Mouse (Mus musculus) macrophage (primary cell): ENCODE data around the gene Otud5. TPM values are rescaled to one million over a fixed set of nuclear protein-coding genes. Genes with fewer than 3 reads are reported as not detected.
"Not testable (repeated sequence)": the region's sequence is repeated elsewhere in the genome, so short reads cannot be mapped to it uniquely, and the experiment has no call there.

Experiments used
- H3K27ac ChIP-seq: fragments of 350-480 bp; formaldehyde crosslinking; 2 replicates; pipeline ENCODE4 v1.9.0; 2021
- H3K36me3 ChIP-seq: fragments of 350-480 bp; formaldehyde crosslinking; 2 replicates; pipeline ENCODE4 v1.9.0; 2021; ENCODE audit errors: inconsistent target
- H3K4me3 ChIP-seq: fragments of 350-480 bp; formaldehyde crosslinking; 2 replicates; pipeline ENCODE4 v1.9.0; 2021; ENCODE audit errors: inconsistent target
- H3K79me2 ChIP-seq: fragments of 350-480 bp; formaldehyde crosslinking; 2 replicates; pipeline ENCODE4 v1.9.0; 2021; ENCODE audit errors: inconsistent target
- WGBS: methylation state at CpG from one replicate; pipeline ENCODE4 v1.1.7; 2026; ENCODE audit warnings: inconsistent platforms; ENCODE audit not compliant: missing documents; 5-methylcytosine and 5-hydroxymethylcytosine counted together
- polyA plus RNA-seq: library from polyadenylated mRNA; stranded (reverse); fragments of 250-400 nt; gene quantifications from 3 replicates; pipeline ENCODE4 v1.2.4, GENCODE M21; 2018; ENCODE audit warnings: inconsistent platforms
- total RNA-seq, 78 experiments: library from RNA; depleted of rRNA; stranded (reverse); fragments of 250-400 nt; gene quantifications; 1 replicate in 9 of 78; 2 replicates in 24 of 78; 3 replicates in 43 of 78; 4 replicates in 2 of 78; pipeline ENCODE4 v1.2.4; 2018; ENCODE audit warnings: inconsistent platforms in 56 of 78

Otud5 gene
- 100 to 1,000 TPM; 171 to 383 (median 253) TPM for total RNA-seq (2018; cell fraction: chromatin; rRNA removed)
- total RNA-seq (2018; cell fraction: cytosol; rRNA removed) = 10 to 100 TPM; 39.6 to 70.9 (median 52.8) TPM
- 100 to 1,000 TPM; 121 to 374 (median 187) TPM for total RNA-seq (2018; cell fraction: nucleus; rRNA removed)
- polyA plus RNA-seq = 38.8 to 69.0 TPM (median 61.3 TPM) in 3 replicates

GRCm38 (mm10) chrX:7841163-7842162 lies at the start of gene Otud5:
TSS of gene Otud5 (plus strand) at chrX:7841364.
- WGBS = 23% methylated on average over 71 of the region's 74 CpGs
- H3K4me3 ChIP-seq = peak within 1 kb of the TSS; percentile 39

GRCm38 (mm10) chrX:7793361-7793760 lies 47.8 kb upstream of the Otud5 start:
- WGBS = 87% methylated on average over 2 of the region's 3 CpGs

More at GRCm38 (mm10) chrX:7841163-7842162, at the start of gene Otud5:
- H3K27ac ChIP-seq = peak within 1 kb of the TSS; percentile 64
- H3K36me3 ChIP-seq = no peaks in the 10 kb centered on the region
- peaks cover 41% of the 10 kb centered on the region for H3K79me2 ChIP-seq

GRCm38 (mm10) chrX:7795016-7795415 lies 46.1 kb upstream of the Otud5 start:
- Histone ChIP-seq H3K36me3 (no peaks in the 10 kb centered on the region), H3K4me3 (no peak overlapping the region), H3K79me2 (peaks cover 21% of the 10 kb centered on the region), H3K27ac (no peak overlapping the region)
- 76% methylated on average over 6 of the region's 7 CpGs for WGBS

More at GRCm38 (mm10) chrX:7793361-7793760, 47.8 kb upstream of the Otud5 start:
- H3K36me3 ChIP-seq = no peaks in the 10 kb centered on the region
- H3K27ac ChIP-seq = no peak overlapping the region
- H3K79me2 ChIP-seq = peaks cover 22% of the 10 kb centered on the region
- no peak overlapping the region for H3K4me3 ChIP-seq

GRCm38 (mm10) chrX:7797327-7797726 lies 43.8 kb upstream of the Otud5 start:
- no peak overlapping the region for H3K27ac ChIP-seq
- H3K36me3 ChIP-seq = no peaks in the 10 kb centered on the region
- H3K4me3 ChIP-seq = no peak overlapping the region
- 100% methylated on average over 3 of the region's 3 CpGs for WGBS
- no peaks in the 10 kb centered on the region; the same call in 1 of the 2 replicates for H3K79me2 ChIP-seq

- H3K36me3 ChIP-seq, H3K27ac ChIP-seq, H3K79me2 ChIP-seq, H3K4me3 ChIP-seq: not testable (repeated sequence)
- 80% methylated on average over 1 of the region's 2 CpGs for WGBS
Measured at GRCm38 (mm10) chrX:7802157-7802556, 39.0 kb upstream of the Otud5 start.

- peaks cover 12% of the 10 kb centered on the region; the same call in 1 of the 2 replicates for H3K36me3 ChIP-seq
- not testable (repeated sequence) for H3K27ac ChIP-seq, H3K4me3 ChIP-seq, H3K79me2 ChIP-seq
- WGBS = 70% methylated on average over 8 of the region's 8 CpGs
Measured at GRCm38 (mm10) chrX:7815016-7815415, 26.1 kb upstream of the Otud5 start.

- H3K27ac ChIP-seq = no peak within 1 kb of the TSS
- H3K4me3 ChIP-seq = no peak within 1 kb of the TSS
- 21% methylated on average over 22 of the region's 24 CpGs for WGBS
- H3K79me2 ChIP-seq = no peaks in the 10 kb centered on the region
- no peaks in the 10 kb centered on the region for H3K36me3 ChIP-seq
Measured at GRCm38 (mm10) chrX:7821865-7822779, 19.0 kb upstream of the Otud5 start, which contains the start of gene Kcnd1. TSS of gene Kcnd1 (plus strand) at chrX:7822289.

GRCm38 (mm10) chrX:7837146-7837545 lies 4.0 kb upstream of the Otud5 start:
- Histone ChIP-seq H3K27ac (no peak overlapping the region), H3K4me3 (no peak overlapping the region), H3K36me3 (no peaks in the 10 kb centered on the region), H3K79me2 (no peaks in the 10 kb centered on the region)
- WGBS = 83% methylated on average over 1 of the region's 1 CpGs

- Histone ChIP-seq H3K27ac (peak overlapping the region; percentile 64), H3K36me3 (no peaks in the 10 kb centered on the region), H3K4me3 (peak overlapping the region; percentile 39; the same call in 1 of the 2 replicates), H3K79me2 (peaks cover 34% of the 10 kb centered on the region)
- 16% methylated on average over 7 of the region's 7 CpGs for WGBS
Measured at GRCm38 (mm10) chrX:7840842-7841162, 362 bp upstream of the Otud5 start.

- Histone ChIP-seq H3K36me3 (no peaks in the 10 kb centered on the region), H3K79me2 (peaks cover 49% of the 10 kb centered on the region), H3K4me3 (peak overlapping the region; percentile 41), H3K27ac (0 out of 2 replicates have a peak overlapping the region, but pooled peaks have one; percentile 12)
- 34% methylated on average over 31 of the region's 42 CpGs for WGBS
Measured at GRCm38 (mm10) chrX:7842318-7842717, 1.2 kb downstream of the Otud5 start.

- Histone ChIP-seq H3K4me3 (no peak overlapping the region), H3K36me3 (no peaks in the 10 kb centered on the region), H3K27ac (no peak overlapping the region), H3K79me2 (peaks cover 99% of the 10 kb centered on the region)
- WGBS = 80% methylated on average over 1 of the region's 2 CpGs
Measured at GRCm38 (mm10) chrX:7847845-7848244, 6.7 kb downstream of the Otud5 start.

GRCm38 (mm10) chrX:7854578-7854977 lies 13.4 kb downstream of the Otud5 start:
- Histone ChIP-seq H3K27ac (no peak overlapping the region), H3K36me3 (0 out of 2 replicates have a peak, but pooled peaks cover 5% of the 10 kb centered on the region), H3K4me3 (no peak overlapping the region), H3K79me2 (peaks cover 92% of the 10 kb centered on the region)
- 0% methylated on average over 1 of the region's 2 CpGs for WGBS

- 79% methylated on average over 2 of the region's 3 CpGs for WGBS
- no peak overlapping the region for H3K27ac ChIP-seq
- peaks cover 95% of the 10 kb centered on the region for H3K79me2 ChIP-seq
- 0 out of 2 replicates have a peak, but pooled peaks cover 5% of the 10 kb centered on the region for H3K36me3 ChIP-seq
- H3K4me3 ChIP-seq = no peak overlapping the region
Measured at GRCm38 (mm10) chrX:7859191-7859753, 18.1 kb downstream of the Otud5 start.

GRCm38 (mm10) chrX:7863181-7863580 lies 22.0 kb downstream of the Otud5 start:
- Histone ChIP-seq H3K36me3 (no peaks in the 10 kb centered on the region), H3K4me3 (no peak overlapping the region), H3K27ac (no peak overlapping the region), H3K79me2 (peaks cover 82% of the 10 kb centered on the region)
- WGBS = 100% methylated on average over 1 of the region's 1 CpGs
